In the genomic region with DNA sequence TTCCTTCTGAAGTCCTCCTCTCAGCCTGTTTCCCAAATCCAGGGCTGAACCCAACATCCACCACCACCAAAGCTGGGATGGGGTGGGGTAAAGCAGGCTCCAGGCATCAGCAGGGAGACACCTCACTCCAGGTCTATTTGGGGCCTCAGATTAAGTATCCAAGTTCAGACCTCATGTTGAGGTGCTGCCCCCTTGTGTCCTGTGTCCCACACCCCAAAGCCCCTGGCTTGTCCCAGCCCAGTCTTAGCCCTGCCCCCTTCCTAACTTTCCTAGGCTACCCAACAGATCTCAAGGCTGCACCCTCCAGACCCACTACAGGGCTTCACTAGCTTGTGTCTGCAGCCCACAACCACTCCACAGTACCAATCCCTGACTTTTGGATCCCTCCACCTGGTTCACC, we compare ENCODE assay signal across 15 mouse cellular contexts. TPM values are rescaled to one million over a fixed set of nuclear protein-coding genes. Genes with fewer than 3 reads are reported as not detected.
DNase-seq lines count a peak whose midpoint lies in the region; ATAC-seq and TF ChIP-seq lines count a peak whose summit lies in the region.
"Had no signal": no experiment of that assay in that cellular context is flagged by ENCODE, and none has a peak within 500 bp of the region (broad histone marks: within the 10 kb centered on the region; RNA-seq: fewer than 3 reads in every experiment).

No protein-coding gene starts in this region.

- H3K27me3 ChIP-seq in hindbrain, embryonic 15.5 days, result no peaks in the 10 kb centered on the region
- no peaks in the 10 kb centered on the region for H3K27me3 ChIP-seq in hindbrain, embryonic 16.5 days (replicated peaks; ENCODE audit: control insufficient read depth, insufficient read depth, low read length)
- H3K27me3 ChIP-seq in stomach, postnatal 0 days (ENCODE audit: control insufficient read depth, insufficient read depth, low read length), result no peaks in the 10 kb centered on the region
- H3K27me3 ChIP-seq: liver, embryonic 15.5 days; neural tube, embryonic 15.5 days; stomach, embryonic 15.5 days had no signal

- H3K4me2 ChIP-seq in hindbrain, embryonic 15.5 days, result no peak overlapping the region
- H3K4me2 ChIP-seq in hindbrain, embryonic 16.5 days (ENCODE audit: low read length), result no peak overlapping the region
- H3K4me2 ChIP-seq in stomach, postnatal 0 days (replicated peaks; ENCODE audit: low read depth), result no peak overlapping the region
- H3K4me2 ChIP-seq: liver, embryonic 15.5 days; neural tube, embryonic 15.5 days; stomach, embryonic 15.5 days had no signal

- H3K9me3 ChIP-seq in hindbrain, embryonic 15.5 days, result no peaks in the 10 kb centered on the region
- H3K9me3 ChIP-seq in hindbrain, embryonic 16.5 days (ENCODE audit: control insufficient read depth, low read length), result no peaks in the 10 kb centered on the region
- H3K9me3 ChIP-seq in stomach, postnatal 0 days (ENCODE audit: control insufficient read depth, low read length), result no peaks in the 10 kb centered on the region
- H3K9me3 ChIP-seq: liver, embryonic 15.5 days; neural tube, embryonic 15.5 days; stomach, embryonic 15.5 days had no signal

- no peak overlapping the region for H3K27ac ChIP-seq in hindbrain, embryonic 15.5 days (replicated peaks)
- H3K27ac ChIP-seq in hindbrain, embryonic 16.5 days (ENCODE audit: low read depth, low read length), result no peak overlapping the region
- no peak overlapping the region for H3K27ac ChIP-seq in stomach, postnatal 0 days (replicated peaks)
- H3K27ac ChIP-seq: limb, embryonic 10.5 days; liver, embryonic 15.5 days; neural tube, embryonic 15.5 days; stomach, embryonic 15.5 days had no signal

- no peaks in the 10 kb centered on the region for H3K36me3 ChIP-seq in hindbrain, embryonic 15.5 days
- no peaks in the 10 kb centered on the region for H3K36me3 ChIP-seq in hindbrain, embryonic 16.5 days (ENCODE audit: control insufficient read depth, insufficient read depth, low read length)
- no peaks in the 10 kb centered on the region for H3K36me3 ChIP-seq in stomach, postnatal 0 days (ENCODE audit: control insufficient read depth, insufficient read depth, low read length)
- H3K36me3 ChIP-seq: limb, embryonic 10.5 days; liver, embryonic 15.5 days; neural tube, embryonic 15.5 days; stomach, embryonic 15.5 days had no signal

- no peaks in the 10 kb centered on the region for H3K4me1 ChIP-seq in hindbrain, embryonic 15.5 days (replicated peaks)
- H3K4me1 ChIP-seq in hindbrain, embryonic 16.5 days (ENCODE audit: control insufficient read depth, insufficient read depth, low read depth, low read length), result no peaks in the 10 kb centered on the region
- no peaks in the 10 kb centered on the region for H3K4me1 ChIP-seq in stomach, postnatal 0 days (replicated peaks; ENCODE audit: control insufficient read depth, insufficient read depth)
- H3K4me1 ChIP-seq: liver, embryonic 15.5 days; neural tube, embryonic 15.5 days; stomach, embryonic 15.5 days had no signal

- TF ChIP-seq CTCF in stomach, postnatal 0 days (IDR thresholded peaks at IDR 0.05; ENCODE audit: low read depth), result peak; percentile 31

- peak; percentile 28 for DNase-seq in adrenal gland, postnatal 14 days
- DNase-seq in adrenal gland, postnatal 10 days, result no peak
- DNase-seq in right cerebral cortex, postnatal 14 days, result peak; percentile 34
- DNase-seq in right cerebral cortex, postnatal 10 days (ENCODE audit: low spot score in 2 of 2), result no peak
- no peak for DNase-seq in stomach, postnatal 0 days (ENCODE audit: low spot score)
- DNase-seq in adipocyte (ENCODE audit: low spot score), result no peak
- DNase-seq: kidney, adult 2 months had no signal

- no peak for TF ChIP-seq EP300 in stomach, postnatal 0 days (optimal IDR thresholded peaks at IDR 0.05)

- H3K4me3 ChIP-seq in hindbrain, embryonic 15.5 days, result no peak overlapping the region
- no peak overlapping the region for H3K4me3 ChIP-seq in hindbrain, embryonic 16.5 days (ENCODE audit: low read length)
- H3K4me3 ChIP-seq in stomach, postnatal 0 days (ENCODE audit: low read depth, low read length), result no peak overlapping the region
- H3K4me3 ChIP-seq: limb, embryonic 10.5 days; liver, embryonic 15.5 days; neural tube, embryonic 15.5 days; stomach, embryonic 15.5 days had no signal

- ATAC-seq in hindbrain, embryonic 15.5 days (ENCODE audit: low FRiP score, low read depth), result 0 out of 2 replicates have a peak, but pooled peaks have one; percentile 27
- no peak for ATAC-seq in hindbrain, embryonic 16.5 days
- ATAC-seq in stomach, postnatal 0 days (ENCODE audit: low FRiP score, low TSS enrichment), result no peak; the same call in 1 of the 2 replicates
- ATAC-seq: activated CD4-positive, CD25-positive, alpha-beta regulatory T cell, adult 4 months; forebrain, embryonic 14.5 days had no signal

- no peak overlapping the region for H3K9ac ChIP-seq in hindbrain, embryonic 15.5 days
- no peak overlapping the region for H3K9ac ChIP-seq in hindbrain, embryonic 16.5 days (ENCODE audit: low read depth, low read length)
- no peak overlapping the region for H3K9ac ChIP-seq in stomach, postnatal 0 days (ENCODE audit: low read length)
- H3K9ac ChIP-seq: liver, embryonic 15.5 days; neural tube, embryonic 15.5 days; stomach, embryonic 15.5 days had no signal

RNA-seq across cellular contexts. Expression of gene Pdia6, which starts 24.3 kb away (rescaled TPM):
- total RNA-seq in adrenal gland, postnatal 14 days (2021), result 165 and 173 TPM in 2 replicates
- 100 to 1,000 TPM; 159 to 179 TPM for total RNA-seq in adrenal gland, postnatal 10 days (2021)
- 287 and 289 TPM in 2 replicates for polyA plus RNA-seq in hindbrain, embryonic 15.5 days (2015; fragmentation: Nextera tagmentation; extraction: Ambion mirVana)
- 282 and 309 TPM in 2 replicates for polyA plus RNA-seq in hindbrain, embryonic 16.5 days (2015; fragmentation: Nextera tagmentation; extraction: Ambion mirVana)
- polyA plus RNA-seq in stomach, postnatal 0 days (2015; fragmentation: Nextera tagmentation; extraction: Ambion mirVana), result 353 and 375 TPM in 2 replicates

Comparison
In these comparisons a context has a peak if more than half of its experiments do, and no peak if none do; other contexts are left out.
1. DNase-seq: peak in adrenal gland, postnatal 14 days (single experiment) and right cerebral cortex, postnatal 14 days (single experiment); none in adrenal gland, postnatal 10 days (single experiment), right cerebral cortex, postnatal 10 days (0 of 2), stomach, postnatal 0 days (single experiment) and adipocyte (single experiment).